Mouse (Mus musculus): Measurements from ENCODE around the gene Suox. TPM values are rescaled to one million over a fixed set of nuclear protein-coding genes. Genes with fewer than 3 reads are reported as not detected.
"Not testable (repeated sequence)": the region's sequence is repeated elsewhere in the genome, so short reads cannot be mapped to it uniquely, and the experiment has no call there.

Suox gene
- 19.2 and 21.0 TPM in 2 replicates for polyA plus RNA-seq (2012; rRNA removed)

DNA sequence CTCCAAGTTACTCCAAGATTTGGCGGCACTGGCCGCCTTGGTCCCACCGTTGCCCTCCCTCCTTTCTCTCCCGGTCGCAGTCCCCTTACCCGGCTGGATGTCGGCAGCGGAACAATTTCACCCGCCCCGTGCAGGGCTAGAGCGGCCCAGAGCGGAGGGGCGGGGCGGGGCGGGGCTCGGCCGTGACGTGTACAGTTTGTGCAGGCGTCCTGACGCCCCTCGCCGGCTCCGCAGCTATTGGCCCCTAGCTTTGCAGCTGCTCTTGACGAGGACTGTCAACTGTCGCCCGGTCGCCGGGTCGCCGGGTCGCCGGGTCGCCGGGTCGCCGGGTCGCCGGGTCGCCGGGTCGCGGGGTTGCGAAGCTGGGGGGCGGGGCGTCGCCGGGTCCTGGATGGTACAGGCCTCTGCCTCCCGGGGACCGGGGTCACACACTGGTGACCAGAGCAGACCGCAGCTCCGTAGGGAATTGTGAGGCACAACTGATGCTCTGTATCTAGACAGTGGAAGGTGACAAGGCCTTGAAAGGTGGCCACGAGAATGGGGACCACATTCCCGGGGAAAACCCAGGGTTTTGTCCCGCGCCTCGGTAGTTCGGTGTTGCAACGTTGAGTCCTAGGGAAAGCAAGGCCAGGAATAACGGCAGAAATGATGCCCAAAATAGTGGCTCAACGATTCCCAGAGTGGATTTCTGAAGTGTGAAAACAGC lies at the start of gene Suox:
Suox (minus strand) TSS at position 311 of the 706 bp plus-strand sequence.
- peak; percentile 80 for DNase-seq (ENCODE audit: low spot score)

DNA sequence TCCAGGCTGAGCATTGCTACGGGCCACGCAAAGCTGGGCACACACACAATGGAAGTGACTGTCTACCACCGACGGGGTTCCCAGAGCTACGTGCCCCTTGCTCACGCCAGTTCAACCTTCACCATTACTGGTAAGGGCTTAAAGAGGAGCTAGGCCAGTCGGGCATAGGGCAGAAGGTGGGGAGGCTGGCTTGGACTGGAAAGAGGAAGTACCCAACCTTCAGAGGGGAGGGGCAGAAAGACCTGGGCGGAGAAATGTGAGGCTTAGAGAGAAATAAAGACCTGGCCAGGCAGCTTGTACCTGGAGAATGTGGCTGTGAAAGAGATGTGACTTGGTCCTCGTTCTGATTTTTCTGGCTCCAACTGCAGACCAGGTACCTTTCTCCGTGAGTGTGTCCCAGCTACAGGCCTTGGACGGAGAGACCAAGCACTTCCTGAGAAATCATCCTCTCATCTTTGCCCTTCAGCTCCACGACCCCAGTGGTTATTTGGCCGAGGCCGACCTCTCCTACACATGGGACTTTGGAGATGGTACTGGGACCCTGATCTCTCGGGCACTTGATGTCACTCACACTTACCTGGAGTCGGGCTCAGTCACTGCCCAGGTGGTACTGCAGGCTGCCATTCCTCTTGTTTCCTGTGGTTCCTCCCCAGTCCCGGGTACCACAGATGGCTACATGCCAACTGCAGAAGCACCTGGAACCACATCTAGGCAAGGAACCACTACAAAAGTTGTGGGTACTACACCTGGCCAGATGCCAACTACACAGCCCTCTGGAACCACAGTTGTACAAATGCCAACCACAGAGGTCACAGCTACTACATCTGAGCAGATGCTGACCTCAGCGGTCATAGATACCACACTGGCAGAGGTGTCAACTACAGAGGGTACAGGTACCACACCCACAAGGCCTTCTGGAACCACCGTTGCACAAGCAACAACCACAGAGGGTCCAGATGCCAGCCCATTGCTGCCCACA lies 42.0 kb upstream of the Suox start:
- DNase-seq (ENCODE audit: low spot score) = no peak

DNA sequence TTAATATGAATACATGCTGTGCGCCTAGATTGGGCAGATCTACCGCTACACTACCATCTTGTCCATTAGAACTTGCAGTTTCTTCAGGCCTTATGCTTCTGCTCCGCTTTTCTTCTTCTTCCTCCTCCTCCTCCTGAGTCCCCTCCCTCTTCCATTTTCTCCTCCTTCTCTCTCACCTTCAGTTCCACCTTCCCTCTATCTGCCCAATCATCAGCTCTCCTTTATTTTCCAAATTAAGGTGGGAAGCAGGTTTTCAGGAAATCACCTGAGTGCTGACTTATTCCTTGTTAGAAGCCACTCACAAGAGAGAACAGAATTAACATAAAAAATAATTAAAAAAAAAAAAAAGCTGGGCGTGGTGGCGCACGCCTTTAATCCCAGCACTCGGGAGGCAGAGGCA lies 37.4 kb upstream of the Suox start:
- DNase-seq (ENCODE audit: low spot score) = not testable (repeated sequence)

DNA sequence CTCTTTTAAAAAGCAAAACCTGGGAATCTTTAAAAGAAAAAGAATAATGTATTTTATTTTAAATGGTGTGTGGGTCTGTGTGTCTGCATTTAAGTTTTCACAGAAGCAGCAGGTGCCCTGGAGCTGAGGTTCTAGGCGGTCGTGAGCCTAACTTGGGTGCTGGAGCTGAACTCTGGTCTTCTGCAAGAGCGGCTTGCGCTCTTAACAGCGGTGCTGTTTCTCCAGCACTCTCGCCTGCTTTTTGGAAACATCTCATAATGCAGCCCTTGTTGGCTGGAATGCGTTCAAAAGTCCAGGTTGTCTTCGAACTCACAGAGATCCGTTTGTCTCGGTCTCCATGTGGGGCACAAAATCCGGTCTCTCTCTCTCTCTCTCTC lies 31.4 kb upstream of the Suox start:
- DNase-seq (ENCODE audit: low spot score) = no peak

DNA sequence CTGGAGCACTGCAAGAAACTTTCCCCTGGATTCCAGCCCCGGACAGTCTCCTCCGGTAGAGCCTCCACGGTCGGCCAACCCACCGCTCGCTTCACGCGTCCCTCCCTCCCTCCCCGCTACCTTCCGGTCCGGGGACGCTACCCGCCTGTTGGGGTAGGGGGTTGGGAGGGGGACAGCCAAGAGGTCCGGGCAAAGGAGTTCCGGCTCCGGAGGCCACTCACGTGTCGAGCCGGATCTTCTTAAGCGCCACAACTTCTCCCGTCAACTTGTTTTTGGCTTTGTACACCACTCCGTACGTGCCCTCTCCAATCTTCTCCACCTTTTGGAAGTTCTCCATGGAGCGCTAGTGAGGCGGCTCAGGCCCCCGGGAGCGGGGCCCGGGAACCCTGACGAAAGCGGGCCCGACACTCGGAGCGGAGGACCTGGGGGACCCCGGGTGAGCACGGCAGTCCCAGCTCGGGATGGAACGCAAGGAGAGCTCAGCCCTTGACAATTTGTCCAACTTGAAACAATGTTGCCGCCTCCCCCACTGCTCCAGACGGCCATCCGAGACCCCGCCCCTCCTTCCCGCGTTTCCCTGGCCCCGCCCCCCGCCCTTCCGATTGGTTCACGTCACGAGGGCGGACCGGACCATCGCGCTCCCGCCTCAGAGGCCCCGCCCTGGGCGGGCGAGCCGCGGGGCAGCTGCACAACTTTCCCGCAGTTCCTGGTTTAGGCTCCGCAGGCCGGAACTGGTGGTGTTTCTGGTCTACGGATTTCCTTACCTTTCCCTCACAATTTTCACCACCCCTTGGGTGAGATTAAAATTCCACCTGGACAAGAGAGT lies 30.8 kb upstream of the Suox start, which contains the start of gene Cdk2:
Cdk2 (minus strand) TSS at position 541 of the 826 bp plus-strand sequence.
- DNase-seq (ENCODE audit: low spot score) = peak; percentile 83

DNA sequence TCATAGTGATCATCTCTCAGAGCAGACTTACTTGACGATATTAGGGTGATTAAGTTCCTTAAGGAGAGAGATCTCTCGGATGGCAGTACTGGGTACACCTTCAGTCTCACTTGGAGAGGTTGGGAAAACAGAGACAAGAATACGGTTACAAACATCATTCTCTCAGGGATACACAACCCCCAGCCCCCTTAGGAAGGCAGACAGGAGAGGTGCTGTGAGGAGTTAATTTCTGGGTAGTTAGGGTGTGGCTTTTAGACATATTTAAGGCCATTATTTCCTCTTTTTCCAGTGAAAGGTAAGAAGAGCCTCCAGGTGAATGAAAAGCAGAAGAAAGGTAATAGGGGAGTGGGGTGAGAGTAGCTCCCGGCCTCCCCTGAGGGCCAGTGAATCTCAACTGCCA lies 30.0 kb upstream of the Suox start, which contains the start of gene Pmel:
Pmel (plus strand) TSS at position 301 of the 400 bp plus-strand sequence.
- DNase-seq (ENCODE audit: low spot score) = no peak

DNA sequence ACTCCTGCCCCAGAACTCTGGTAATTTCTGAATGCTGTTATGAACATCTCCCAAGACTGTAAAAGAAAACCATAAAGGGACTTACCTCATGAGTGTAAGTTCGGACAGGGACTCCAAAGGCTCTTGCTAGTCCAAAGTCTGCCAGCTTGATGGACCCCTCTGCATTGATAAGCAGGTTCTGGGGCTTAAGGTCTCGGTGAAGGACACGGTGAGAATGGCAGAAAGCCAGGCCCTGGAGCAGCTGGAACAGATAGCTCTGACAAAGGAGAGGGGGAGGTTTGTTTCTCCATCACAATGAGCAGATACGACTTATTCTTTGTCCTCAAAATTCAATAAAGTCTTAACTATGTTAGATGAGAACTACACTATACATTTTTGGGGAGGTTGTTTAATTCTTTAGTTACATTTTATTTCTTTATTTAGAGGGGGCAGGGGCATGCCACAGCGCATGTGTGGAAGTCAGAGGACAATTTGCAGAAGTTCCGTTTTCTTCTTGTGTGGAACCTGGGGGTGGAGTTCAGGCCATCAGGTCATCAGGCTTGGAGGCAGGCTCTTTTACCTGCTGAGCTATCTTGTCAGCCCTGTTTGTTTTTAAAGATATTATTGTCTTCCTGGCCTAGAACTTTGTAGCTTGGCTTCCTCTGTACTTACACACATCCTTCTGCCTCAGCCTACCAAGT lies 28.6 kb upstream of the Suox start:
- DNase-seq (ENCODE audit: low spot score) = no peak

DNA sequence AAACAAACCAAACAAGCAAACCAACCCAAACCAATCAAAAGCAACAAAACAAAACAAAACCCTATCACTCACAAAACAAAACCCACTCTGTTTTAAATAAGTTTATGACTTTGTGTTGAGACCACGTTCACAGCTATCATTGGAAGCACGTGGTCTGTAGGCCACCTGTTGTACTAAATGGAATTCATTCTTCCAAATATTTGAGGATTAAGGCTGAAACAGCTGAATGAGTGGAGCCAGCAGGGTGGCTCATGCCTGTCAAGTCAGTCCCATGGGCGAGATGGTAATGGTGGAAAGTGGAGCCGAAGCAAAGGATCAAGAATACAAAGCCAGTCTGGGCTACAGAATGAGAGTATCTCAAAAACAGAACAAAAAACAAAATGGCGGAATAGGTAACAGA lies 26.8 kb upstream of the Suox start:
- no peak for DNase-seq (ENCODE audit: low spot score)

DNA sequence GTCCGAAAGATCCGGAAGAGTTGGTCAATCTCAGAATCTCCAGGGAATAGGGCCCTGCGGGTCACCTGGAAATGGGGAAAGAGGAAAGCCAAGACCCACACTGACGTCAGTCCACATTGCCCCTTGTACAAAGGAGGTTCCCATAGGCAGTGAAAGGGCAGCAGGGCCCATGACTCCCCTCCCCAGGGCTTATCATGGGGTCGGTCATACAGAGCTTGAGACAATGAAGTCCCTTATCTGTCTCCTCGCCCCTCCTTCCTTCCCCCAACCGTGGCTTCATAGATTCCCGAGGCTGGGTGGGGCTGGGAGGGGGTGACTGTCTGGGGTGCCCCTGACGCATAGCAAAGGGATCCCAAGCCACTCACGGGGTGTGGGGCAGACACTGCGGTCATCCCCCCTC lies 25.7 kb upstream of the Suox start:
- no peak for DNase-seq (ENCODE audit: low spot score)

DNA sequence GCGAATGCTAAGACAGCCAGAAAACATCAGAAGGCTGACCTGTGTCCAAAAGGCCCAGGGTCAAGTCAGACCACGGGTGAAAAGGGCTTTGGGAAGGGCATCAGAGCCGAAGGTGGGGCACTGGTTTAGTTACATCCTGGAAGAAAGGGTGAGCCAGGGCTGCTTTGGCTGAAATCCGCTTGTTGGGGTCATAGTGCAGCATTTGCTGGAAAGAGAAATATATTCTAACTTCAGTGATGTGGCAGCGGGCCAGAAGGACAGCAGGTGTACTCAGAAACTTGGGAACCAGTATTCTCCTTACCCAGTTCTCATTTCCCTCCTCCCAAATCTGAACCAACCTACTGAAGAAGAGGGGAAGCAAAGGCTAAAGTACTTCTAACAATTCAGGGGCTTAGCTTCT lies 25.1 kb upstream of the Suox start:
- DNase-seq (ENCODE audit: low spot score) = no peak

DNA sequence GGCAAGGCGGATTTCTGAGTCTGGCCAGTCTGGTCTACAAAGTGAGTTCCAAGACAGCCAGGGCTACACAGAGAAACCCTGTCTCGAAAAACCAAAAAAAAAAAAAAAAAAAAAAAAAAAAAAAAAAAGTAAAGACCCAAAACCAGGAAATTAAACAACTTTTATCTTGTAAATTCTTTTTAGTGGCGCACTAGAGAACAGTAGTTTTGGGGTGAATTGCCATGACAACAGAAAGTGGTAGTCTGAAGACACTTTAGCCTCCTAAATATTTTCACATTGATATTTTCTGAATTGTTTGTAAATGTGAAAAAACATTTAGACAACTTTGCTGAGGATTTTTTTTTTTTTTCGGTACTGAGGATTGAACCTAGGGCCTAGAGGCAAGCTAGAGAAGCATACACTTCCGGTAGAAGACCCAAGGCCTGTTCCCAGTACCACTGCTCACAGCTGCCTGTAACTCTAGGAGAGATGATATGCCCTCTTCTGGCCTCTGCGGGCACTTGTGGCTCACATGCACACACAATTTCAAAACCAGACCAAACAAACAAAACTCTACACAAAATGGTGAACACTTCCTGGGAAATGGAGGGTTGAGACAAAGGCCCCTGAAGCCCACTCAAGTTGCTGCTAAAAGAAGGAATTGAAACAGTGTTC lies 23.3 kb upstream of the Suox start:
- DNase-seq (ENCODE audit: low spot score) = no peak

DNA sequence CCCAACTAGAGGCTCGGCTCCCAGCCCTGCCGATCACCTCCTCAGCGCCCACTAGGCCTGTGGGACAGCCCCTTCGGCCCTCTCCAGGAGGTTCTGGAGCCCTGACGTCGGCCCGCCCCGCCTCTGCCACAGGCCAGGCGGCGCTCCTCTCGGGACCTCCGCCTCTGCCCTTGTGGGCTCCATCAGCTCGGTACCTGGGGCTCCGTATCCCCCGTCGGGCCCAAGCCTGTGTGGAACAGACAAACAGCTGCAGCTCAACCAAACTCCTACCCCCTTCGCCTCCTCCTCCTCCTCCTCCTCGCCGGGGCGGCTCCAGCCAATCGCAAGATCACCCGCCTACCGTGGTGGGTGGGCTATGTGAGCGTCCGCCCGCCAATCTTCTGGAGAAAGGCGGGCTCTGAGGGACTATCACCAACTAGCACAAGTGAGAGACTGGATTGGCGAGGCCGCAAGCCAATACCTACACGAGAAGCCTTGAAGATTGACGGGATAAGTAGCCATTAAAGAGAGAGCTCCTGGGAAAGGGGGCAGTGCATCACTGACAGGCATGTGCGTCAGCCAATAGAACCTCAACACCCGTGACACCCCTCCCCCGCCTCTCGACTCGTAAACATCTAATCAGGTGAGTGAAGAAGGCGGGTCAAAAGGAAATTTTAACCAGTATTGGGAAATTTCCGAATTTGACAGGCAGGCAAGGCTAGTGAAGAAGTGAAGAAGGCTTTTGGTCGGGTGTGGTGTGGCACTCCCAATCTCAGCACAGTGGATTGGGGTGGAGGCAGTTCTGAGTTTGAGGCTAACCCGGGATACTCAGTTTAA lies 22.3 kb upstream of the Suox start, which contains the start of gene Rab5b:
Rab5b (minus strand) TSS at position 273 of the 816 bp plus-strand sequence.
- DNase-seq (ENCODE audit: low spot score) = peak; percentile 94

DNA sequence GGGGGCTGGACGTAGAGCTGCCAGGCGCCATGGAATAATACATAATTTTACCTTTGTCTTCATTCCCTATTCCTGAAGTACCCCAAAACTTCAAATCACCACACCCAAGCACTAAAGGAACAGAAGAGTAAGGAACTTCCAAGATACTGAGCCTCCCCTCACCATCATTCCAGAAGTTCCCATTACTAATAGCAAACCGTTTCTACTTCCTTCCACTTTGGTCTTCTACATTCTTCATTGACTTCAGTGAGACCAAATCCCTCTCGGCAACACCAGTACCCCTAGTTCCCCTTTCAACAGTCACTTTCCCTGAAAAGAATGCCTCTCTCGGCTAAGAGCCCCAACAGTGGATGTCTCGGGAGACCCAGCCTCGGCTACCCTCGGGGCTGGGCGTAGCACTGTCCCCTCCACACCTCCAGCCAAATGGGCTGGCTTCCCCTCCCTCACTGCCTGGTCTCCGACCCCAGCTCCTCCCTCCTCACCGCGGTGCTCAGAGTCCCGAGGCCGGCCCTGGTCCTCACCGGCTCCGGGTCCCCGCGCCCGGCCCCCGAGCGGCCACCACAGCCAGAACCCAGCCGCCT lies 21.6 kb upstream of the Suox start:
- DNase-seq (ENCODE audit: low spot score) = no peak

DNA sequence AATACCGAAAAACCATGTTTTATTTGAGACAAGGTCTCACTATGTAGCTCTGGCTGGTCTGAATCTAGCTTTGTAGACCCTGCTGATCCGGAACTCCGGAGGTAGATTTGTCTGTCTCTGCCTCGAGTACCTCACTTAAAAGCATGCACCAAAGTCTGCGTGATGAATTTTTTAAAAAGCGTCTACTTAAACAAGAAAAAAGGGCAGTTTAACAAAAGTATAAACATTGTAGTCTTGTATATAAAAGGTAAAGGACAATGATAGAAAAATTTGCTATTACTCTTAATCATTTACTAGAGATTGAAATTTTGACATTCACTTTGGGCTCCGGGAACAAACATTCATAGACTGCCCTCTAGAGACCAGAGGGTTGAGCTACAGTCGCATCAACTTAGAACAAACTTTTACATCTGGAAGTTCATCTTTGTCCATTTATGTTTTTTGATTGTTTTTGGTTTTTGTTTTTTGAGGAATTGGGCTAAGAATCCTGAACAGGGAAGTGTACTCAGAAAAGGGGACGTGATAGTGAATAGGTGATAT lies 666 bp upstream of the Suox start:
- DNase-seq (ENCODE audit: low spot score) = no peak

DNA sequence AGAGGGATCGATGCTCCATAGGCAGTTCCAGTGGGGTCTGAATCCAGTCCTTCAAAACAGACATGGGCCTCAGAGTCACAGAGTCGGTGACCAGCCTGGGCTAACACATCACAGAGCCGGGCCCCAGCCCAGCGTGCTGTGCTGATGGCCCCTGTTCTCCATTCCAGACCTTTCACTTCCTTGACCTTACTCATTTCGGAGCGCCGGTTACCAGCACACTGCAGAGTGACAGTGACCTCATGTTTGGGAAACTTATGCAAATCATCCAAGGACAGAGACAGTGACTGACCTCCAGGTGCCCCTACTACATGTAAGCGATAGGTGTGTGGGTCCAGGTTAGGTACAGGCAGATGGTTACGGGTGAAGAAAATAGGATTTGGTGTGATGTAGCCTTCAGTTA lies 2.7 kb downstream of the Suox start:
- no peak for DNase-seq (ENCODE audit: low spot score)

DNA sequence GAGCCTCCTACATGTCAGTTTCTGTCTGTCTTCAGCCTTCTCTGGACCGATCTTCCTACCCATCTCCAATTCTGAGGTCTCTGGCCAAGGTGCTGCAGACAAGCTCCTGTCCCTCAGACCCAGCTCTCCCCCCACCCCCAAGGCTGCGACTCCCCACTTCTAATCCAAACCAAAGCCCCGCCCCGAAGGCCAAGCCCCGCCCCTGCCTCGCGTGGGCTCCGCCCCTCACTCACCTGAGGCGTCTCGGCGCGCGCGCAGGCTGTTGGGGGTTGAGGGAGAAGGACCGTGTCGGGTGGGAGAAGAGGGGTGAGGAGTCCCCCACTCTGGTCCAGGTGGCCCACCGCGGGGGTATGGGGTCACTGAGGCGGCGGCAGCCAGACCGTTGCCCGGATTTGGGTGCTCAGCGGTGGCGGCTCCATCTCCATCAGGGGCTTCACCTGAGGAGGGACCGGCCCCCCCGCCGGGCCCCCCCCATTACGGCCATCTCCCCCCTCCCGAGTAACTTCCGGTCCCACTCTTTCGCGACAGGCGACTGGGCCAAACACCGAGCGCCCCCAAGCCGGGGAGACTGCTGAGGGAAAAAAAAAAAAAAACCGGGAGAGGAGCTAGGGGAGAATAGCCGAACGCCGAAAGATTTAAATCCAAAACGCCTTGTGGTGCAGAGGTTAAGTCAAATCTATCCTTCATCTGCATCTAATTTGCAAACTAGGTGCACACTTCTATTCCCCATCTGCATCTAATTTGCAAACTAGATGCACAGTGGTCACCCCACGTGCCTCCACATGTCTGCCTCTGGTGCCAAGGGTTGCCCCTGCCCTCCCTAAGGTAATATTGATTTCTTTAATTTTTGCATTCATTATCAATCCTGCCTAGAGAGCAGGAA lies 4.8 kb downstream of the Suox start:
- DNase-seq (ENCODE audit: low spot score) = peak; percentile 42

DNA sequence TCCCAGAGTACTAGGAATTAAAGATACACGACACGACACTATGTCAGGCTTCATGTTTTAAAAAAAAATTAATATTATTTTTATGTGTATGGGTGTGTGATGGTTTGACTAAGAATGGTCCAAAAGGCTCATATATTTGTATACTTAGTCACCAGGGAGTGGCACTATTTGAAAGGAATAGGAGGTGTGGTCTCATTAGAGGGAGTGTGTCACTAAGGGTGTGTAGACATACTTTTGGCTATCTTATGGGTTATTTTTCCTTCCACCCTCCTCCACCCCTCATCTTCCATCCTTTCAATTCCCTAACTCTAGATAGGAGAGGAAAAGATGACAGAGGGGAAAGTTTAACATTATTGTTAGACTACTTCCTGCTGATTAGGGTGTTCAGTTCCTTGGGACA lies 8.1 kb downstream of the Suox start:
- DNase-seq (ENCODE audit: low spot score) = no peak

DNA sequence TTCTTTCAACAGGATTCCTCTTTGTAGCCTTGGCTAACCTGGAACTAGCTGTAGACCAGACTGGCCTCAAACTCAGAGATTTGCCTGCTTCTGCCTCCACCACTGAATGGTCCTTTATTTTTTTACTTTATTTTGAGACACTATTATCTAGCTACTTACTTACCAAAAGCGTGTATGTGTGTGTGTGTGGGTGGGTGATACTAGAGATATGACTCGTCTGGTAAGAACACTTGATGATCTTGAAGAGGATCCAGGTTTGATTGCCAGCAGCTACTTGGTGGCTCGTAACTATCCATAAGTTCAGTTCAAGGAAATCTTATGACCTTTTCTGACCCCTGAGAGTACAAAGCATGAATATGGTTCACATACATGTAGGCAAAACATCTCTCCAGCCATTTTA lies 8.6 kb downstream of the Suox start:
- no peak for DNase-seq (ENCODE audit: low spot score)
